Comparison of ENCODE assay signal across 7 mouse cellular contexts in genomic region chr19:34921253-34921651, GRCm38 (mm10). TPM values are rescaled to one million over a fixed set of nuclear protein-coding genes. Genes with fewer than 3 reads are reported as not detected.
DNase-seq lines count a peak whose midpoint lies in the region; ATAC-seq and TF ChIP-seq lines count a peak whose summit lies in the region.

No protein-coding gene starts in this region.

- H3K27ac ChIP-seq in lung, embryonic 15.5 days = peak overlapping the region; percentile 89
- H3K27ac ChIP-seq in forebrain, embryonic 13.5 days = no peak overlapping the region
- peak overlapping the region; percentile 44 for H3K27ac ChIP-seq in liver, embryonic 14.5 days
- H3K27ac ChIP-seq in stomach, embryonic 15.5 days = peak overlapping the region; percentile 80; the same call in 1 of the 2 replicates

- H3K4me2 ChIP-seq in lung, embryonic 15.5 days = peak overlapping the region; percentile 73
- peak overlapping the region; percentile 68 for H3K4me2 ChIP-seq in forebrain, embryonic 13.5 days
- peak overlapping the region; percentile 66 for H3K4me2 ChIP-seq in liver, embryonic 14.5 days (ENCODE audit: low read depth)
- H3K4me2 ChIP-seq in stomach, embryonic 15.5 days = peak overlapping the region; percentile 74

- peaks cover 14% of the 10 kb centered on the region for H3K36me3 ChIP-seq in lung, embryonic 15.5 days
- peaks cover 14% of the 10 kb centered on the region; the same call in 1 of the 2 replicates for H3K36me3 ChIP-seq in forebrain, embryonic 13.5 days (ENCODE audit: poor library complexity, severe bottlenecking)
- H3K36me3 ChIP-seq in liver, embryonic 14.5 days (replicated peaks; ENCODE audit: control insufficient read depth, insufficient read depth, low read depth) = peaks cover 13% of the 10 kb centered on the region
- H3K36me3 ChIP-seq in stomach, embryonic 15.5 days = no peaks in the 10 kb centered on the region

- no peak for TF ChIP-seq EP300 in liver, embryonic 14.5 days (IDR thresholded peaks at IDR 0.05; ENCODE audit: low read depth)

- peak; percentile 49; the same call in 1 of the 2 replicates for TF ChIP-seq CTCF in liver, embryonic 14.5 days (IDR thresholded peaks at IDR 0.05; ENCODE audit: low read depth)

- H3K27me3 ChIP-seq in lung, embryonic 15.5 days = no peaks in the 10 kb centered on the region
- no peaks in the 10 kb centered on the region for H3K27me3 ChIP-seq in forebrain, embryonic 13.5 days
- no peaks in the 10 kb centered on the region for H3K27me3 ChIP-seq in liver, embryonic 14.5 days (ENCODE audit: control insufficient read depth, insufficient read depth, low read length)
- H3K27me3 ChIP-seq in stomach, embryonic 15.5 days (replicated peaks) = no peaks in the 10 kb centered on the region

- ATAC-seq in lung, embryonic 15.5 days (ENCODE audit: borderline replicate concordance, extremely low read depth, low FRiP score, low TSS enrichment) = no peak
- peak; percentile 8; the same call in 1 of the 2 replicates for ATAC-seq in forebrain, embryonic 13.5 days
- ATAC-seq in liver, embryonic 14.5 days (ENCODE audit: insufficient read depth) = no peak
- ATAC-seq in stomach, embryonic 15.5 days (ENCODE audit: insufficient read depth, low FRiP score, low read depth) = no peak

- H3K4me3 ChIP-seq in lung, embryonic 15.5 days = peak overlapping the region; percentile 98
- peak overlapping the region; percentile 80 for H3K4me3 ChIP-seq in forebrain, embryonic 13.5 days
- H3K4me3 ChIP-seq in liver, embryonic 14.5 days (ENCODE audit: insufficient read depth in 1 of 2, low read depth in 2 of 2, low read length in 2 of 2) = peak overlapping the region; percentile 81 to 94; a peak in 3 of 4 replicates
- H3K4me3 ChIP-seq in stomach, embryonic 15.5 days (replicated peaks) = peak overlapping the region; percentile 78

- peaks cover 5% of the 10 kb centered on the region; the same call in 1 of the 2 replicates for H3K4me1 ChIP-seq in lung, embryonic 15.5 days
- H3K4me1 ChIP-seq in forebrain, embryonic 13.5 days = peaks cover 13% of the 10 kb centered on the region
- peaks cover 2 to 4% of the 10 kb centered on the region in 2 experiments; a peak in 3 of 4 replicates for H3K4me1 ChIP-seq in liver, embryonic 14.5 days (replicated peaks; ENCODE audit: control insufficient read depth in 2 of 2, insufficient read depth in 2 of 2, low read length in 1 of 2)
- H3K4me1 ChIP-seq in stomach, embryonic 15.5 days = no peaks in the 10 kb centered on the region

- DNase-seq in lung, adult 18-20 months = no peak
- DNase-seq in adipocyte (ENCODE audit: low spot score) = peak; percentile 52
- DNase-seq in liver, embryonic 14.5 days (ENCODE audit: low read depth in 3 of 3, low spot score in 3 of 3) = peak in 2 of 3 experiments; percentile 3 to 19
- DNase-seq in gastrocnemius, postnatal 4 days (ENCODE audit: low spot score in 2 of 2) = no peak

- 0 out of 2 replicates have a peak overlapping the region, but pooled peaks have one; percentile 46 for H3K9ac ChIP-seq in lung, embryonic 15.5 days
- H3K9ac ChIP-seq in forebrain, embryonic 13.5 days = peak overlapping the region; percentile 72; the same call in 1 of the 2 replicates
- peak overlapping the region; percentile 70 for H3K9ac ChIP-seq in liver, embryonic 14.5 days (replicated peaks)
- H3K9ac ChIP-seq in stomach, embryonic 15.5 days = 0 out of 2 replicates have a peak overlapping the region, but pooled peaks have one; percentile 57

- 17% methylated on average over 7 of the region's 7 CpGs for whole genome bisulfite sequencing in lung, embryonic 15.5 days
- 16% methylated on average over 7 of the region's 7 CpGs for WGBS in forebrain, embryonic 13.5 days
- WGBS in liver, embryonic 14.5 days (ENCODE audit: insufficient replicate concordance) = 21% methylated on average over 7 of the region's 7 CpGs
- WGBS in stomach, embryonic 15.5 days = 20% methylated on average over 7 of the region's 7 CpGs

- no peaks in the 10 kb centered on the region for H3K9me3 ChIP-seq in lung, embryonic 15.5 days
- no peaks in the 10 kb centered on the region for H3K9me3 ChIP-seq in forebrain, embryonic 13.5 days (replicated peaks)
- H3K9me3 ChIP-seq in liver, embryonic 14.5 days (ENCODE audit: control insufficient read depth, low read length) = no peaks in the 10 kb centered on the region
- no peaks in the 10 kb centered on the region for H3K9me3 ChIP-seq in stomach, embryonic 15.5 days

RNA-seq across cellular contexts. Expression of gene Kif20b, which starts 0.9 kb away (rescaled TPM):
- 84.7 and 86.0 TPM in 2 replicates for polyA plus RNA-seq in lung, embryonic 15.5 days (2015; fragmentation: Nextera tagmentation; extraction: Ambion mirVana)
- 62.9 and 66.2 TPM in 2 replicates for polyA plus RNA-seq in forebrain, embryonic 13.5 days (2015; fragmentation: Nextera tagmentation; extraction: Ambion mirVana)
- 8.4 and 20.4 TPM in 2 replicates for polyA plus RNA-seq in liver, embryonic 14.5 days (2012; rRNA removed)
- 30.7 and 34.4 TPM in 2 replicates for polyA plus RNA-seq in liver, embryonic 14.5 days (2014; fragmentation: Nextera tagmentation; extraction: Ambion mirVana)
- 56.2 and 58.2 TPM in 2 replicates for polyA plus RNA-seq in stomach, embryonic 15.5 days (2015; fragmentation: Nextera tagmentation; extraction: Ambion mirVana)
- total RNA-seq in gastrocnemius, postnatal 4 days (2021) = 10 to 100 TPM; 12.7 to 13.0 TPM

RNA-seq across cellular contexts. Expression of gene Pank1, which starts 42.0 kb away (rescaled TPM):
- polyA plus RNA-seq in lung, embryonic 15.5 days (2015; fragmentation: Nextera tagmentation; extraction: Ambion mirVana) = 7.8 and 8.8 TPM in 2 replicates
- 5.8 and 6.7 TPM in 2 replicates for polyA plus RNA-seq in forebrain, embryonic 13.5 days (2015; fragmentation: Nextera tagmentation; extraction: Ambion mirVana)
- polyA plus RNA-seq in liver, embryonic 14.5 days (2012; rRNA removed) = 1.7 and 2.5 TPM in 2 replicates
- 6.7 and 7.1 TPM in 2 replicates for polyA plus RNA-seq in liver, embryonic 14.5 days (2014; fragmentation: Nextera tagmentation; extraction: Ambion mirVana)
- 7.1 TPM in 2 replicates for polyA plus RNA-seq in stomach, embryonic 15.5 days (2015; fragmentation: Nextera tagmentation; extraction: Ambion mirVana)
- 10 to 100 TPM; 12.0 to 12.7 TPM for total RNA-seq in gastrocnemius, postnatal 4 days (2021)

Comparison
In these comparisons a context has a peak if more than half of its experiments do, and no peak if none do; other contexts are left out.
1. DNase-seq: peak in adipocyte (single experiment) and liver, embryonic 14.5 days (2 of 3); none in lung, adult 18-20 months (0 of 2) and gastrocnemius, postnatal 4 days (0 of 2).
2. Peak in every context shown above with its lines, with median percentiles within 50 percentile points of each other: H3K4me2 ChIP-seq, H3K4me3 ChIP-seq and H3K9ac ChIP-seq.